Mouse (Mus musculus): ENCODE results near the gene Ttc21a.

DNA sequence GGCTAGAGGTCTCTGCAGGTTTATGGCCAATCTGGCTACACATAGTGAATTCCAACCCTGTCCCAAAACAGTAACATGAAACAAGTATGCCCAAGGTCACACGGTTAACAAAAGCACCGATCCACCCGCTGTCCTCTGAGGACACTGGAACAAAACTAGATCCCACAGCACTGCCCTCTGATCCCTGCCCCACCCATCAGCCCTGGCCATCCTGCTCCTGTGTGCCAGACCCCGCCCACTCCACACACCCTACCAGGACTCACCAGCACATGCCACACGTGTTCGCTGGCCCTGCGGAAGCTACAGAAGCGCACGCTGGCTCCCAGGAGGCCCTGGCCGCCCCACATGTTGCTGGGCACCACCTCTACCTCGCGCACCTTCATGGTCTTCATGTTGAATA is 5.0 kb upstream of the Ttc21a start:
- TF ChIP-seq TAL1 (IDR thresholded peaks at IDR 0.05; ENCODE audit: low read length): no peak
- TF ChIP-seq GATA1 (IDR thresholded peaks at IDR 0.05; ENCODE audit: low read length): no peak

Measured in erythroblast, embryonic 14.5 days (primary cell).